Comparison of ENCODE assay signal across 10 mouse cellular contexts in genomic region chr10:22818600-22819238, GRCm38 (mm10). TPM values are rescaled to one million over a fixed set of nuclear protein-coding genes. Genes with fewer than 3 reads are reported as not detected.
DNase-seq lines count a peak whose midpoint lies in the region; ATAC-seq and TF ChIP-seq lines count a peak whose summit lies in the region.
"Had no signal": no experiment of that assay in that cellular context is flagged by ENCODE, and none has a peak within 500 bp of the region (broad histone marks: within the 10 kb centered on the region; RNA-seq: fewer than 3 reads in every experiment).

No protein-coding gene starts in this region.

- H3K9ac ChIP-seq in liver, adult 2 months (ENCODE audit: low read depth, low read length): peak overlapping the region; percentile 35; the same call in 1 of the 2 replicates
- H3K9ac ChIP-seq in embryonic facial prominence, embryonic 13.5 days: no peak overlapping the region
- no peak overlapping the region for H3K9ac ChIP-seq in hindbrain, embryonic 13.5 days
- H3K9ac ChIP-seq in midbrain, embryonic 13.5 days (replicated peaks): no peak overlapping the region

- no peaks in the 10 kb centered on the region for H3K79me2 ChIP-seq in liver, adult 2 months (ENCODE audit: control insufficient read depth, insufficient read depth, low read length)

- H3K27me3 ChIP-seq in liver, adult 2 months (ENCODE audit: control insufficient read depth, insufficient read depth, low read length): peaks cover 27% of the 10 kb centered on the region
- H3K27me3 ChIP-seq in embryonic facial prominence, embryonic 13.5 days: peaks cover 95% of the 10 kb centered on the region
- peaks cover 95% of the 10 kb centered on the region for H3K27me3 ChIP-seq in hindbrain, embryonic 13.5 days
- peaks cover 95% of the 10 kb centered on the region for H3K27me3 ChIP-seq in midbrain, embryonic 13.5 days

- no peaks in the 10 kb centered on the region for H3K36me3 ChIP-seq in liver, adult 2 months (ENCODE audit: control insufficient read depth, insufficient read depth, low read length)
- no peaks in the 10 kb centered on the region for H3K36me3 ChIP-seq in embryonic facial prominence, embryonic 13.5 days
- H3K36me3 ChIP-seq in hindbrain, embryonic 13.5 days: no peaks in the 10 kb centered on the region
- no peaks in the 10 kb centered on the region for H3K36me3 ChIP-seq in midbrain, embryonic 13.5 days

- H3K4me2 ChIP-seq in embryonic facial prominence, embryonic 13.5 days: peak overlapping the region; percentile 16; the same call in 1 of the 2 replicates
- no peak overlapping the region for H3K4me2 ChIP-seq in hindbrain, embryonic 13.5 days
- H3K4me2 ChIP-seq in midbrain, embryonic 13.5 days (replicated peaks): 0 out of 2 replicates have a peak overlapping the region, but pooled peaks have one; percentile 6

- WGBS in liver, adult 2 months: 3% methylated on average over 12 of the region's 12 CpGs
- whole genome bisulfite sequencing in embryonic facial prominence, embryonic 13.5 days: under 1% methylated on average over 12 of the region's 12 CpGs
- WGBS in hindbrain, embryonic 13.5 days: 2% methylated on average over 12 of the region's 12 CpGs
- WGBS in midbrain, embryonic 13.5 days: under 1% methylated on average over 12 of the region's 12 CpGs

- no peak for TF ChIP-seq CTCF in liver, adult 2 months (IDR thresholded peaks at IDR 0.05; ENCODE audit: low read depth, low read length)

- H3K27ac ChIP-seq in liver, adult 2 months (replicated peaks; ENCODE audit: insufficient read depth, low read depth, low read length): peak overlapping the region; percentile 37
- H3K27ac ChIP-seq in embryonic facial prominence, embryonic 13.5 days: no peak overlapping the region
- no peak overlapping the region for H3K27ac ChIP-seq in hindbrain, embryonic 13.5 days
- no peak overlapping the region for H3K27ac ChIP-seq in midbrain, embryonic 13.5 days
- H3K27ac ChIP-seq: macrophage had no signal

- H3K4me1 ChIP-seq in liver, adult 2 months (ENCODE audit: control insufficient read depth, insufficient read depth, low read length): no peaks in the 10 kb centered on the region
- H3K4me1 ChIP-seq in embryonic facial prominence, embryonic 13.5 days: peaks cover 14% of the 10 kb centered on the region; the same call in 1 of the 2 replicates
- H3K4me1 ChIP-seq in hindbrain, embryonic 13.5 days (replicated peaks): peaks cover 10% of the 10 kb centered on the region
- peaks cover 8% of the 10 kb centered on the region; the same call in 1 of the 2 replicates for H3K4me1 ChIP-seq in midbrain, embryonic 13.5 days (replicated peaks)

- DNase-seq in liver, adult 2 months (ENCODE audit: extremely low read depth, low read depth, low spot score): no peak
- no peak for DNase-seq in liver
- no peak for DNase-seq in cerebellum, adult 9-11 months
- no peak for DNase-seq in spleen, postnatal 36 days (ENCODE audit: low spot score in 2 of 2)
- no peak for DNase-seq in cerebellum, postnatal 25 days
- DNase-seq: right cerebral cortex, adult 18-20 months had no signal

- no peak for TF ChIP-seq POLR2A in liver, adult 2 months (IDR thresholded peaks at IDR 0.05; ENCODE audit: extremely low read depth, insufficient read depth, low read length)

- no peaks in the 10 kb centered on the region for H3K9me3 ChIP-seq in embryonic facial prominence, embryonic 13.5 days
- H3K9me3 ChIP-seq in hindbrain, embryonic 13.5 days: no peaks in the 10 kb centered on the region
- no peaks in the 10 kb centered on the region for H3K9me3 ChIP-seq in midbrain, embryonic 13.5 days

- ATAC-seq in embryonic facial prominence, embryonic 13.5 days (ENCODE audit: insufficient number of reproducible peaks, insufficient read depth, low FRiP score, low TSS enrichment, low read depth): no peak
- no peak; the same call in 1 of the 2 replicates for ATAC-seq in hindbrain, embryonic 13.5 days (ENCODE audit: low FRiP score)
- ATAC-seq in midbrain, embryonic 13.5 days: no peak

- H3K4me3 ChIP-seq in liver, adult 2 months (ENCODE audit: insufficient read depth, low read depth, low read length): peak overlapping the region; percentile 71; the same call in 1 of the 2 replicates
- peak overlapping the region; percentile 21 for H3K4me3 ChIP-seq in embryonic facial prominence, embryonic 13.5 days
- peak overlapping the region; percentile 5; the same call in 1 of the 2 replicates for H3K4me3 ChIP-seq in hindbrain, embryonic 13.5 days
- H3K4me3 ChIP-seq in midbrain, embryonic 13.5 days (replicated peaks): peak overlapping the region; percentile 13; the same call in 1 of the 2 replicates

RNA-seq across cellular contexts. Expression of gene Tcf21, which starts 1.3 kb away (rescaled TPM):
- total RNA-seq in liver, adult 2 months (2014; rRNA removed): 2.7 and 4.7 TPM in 2 replicates
- 11.6 and 13.6 TPM in 2 replicates for polyA plus RNA-seq in liver, adult 2 months (2012; rRNA removed)
- polyA plus RNA-seq in embryonic facial prominence, embryonic 13.5 days (2015; fragmentation: Nextera tagmentation; extraction: Ambion mirVana): 1.7 and 1.8 TPM in 2 replicates
- 1.0 and 1.5 TPM in 2 replicates for polyA plus RNA-seq in hindbrain, embryonic 13.5 days (2015; fragmentation: Nextera tagmentation; extraction: Ambion mirVana)
- polyA plus RNA-seq in midbrain, embryonic 13.5 days (2015; fragmentation: Nextera tagmentation; extraction: Ambion mirVana): 0.32 and 0.41 TPM in 2 replicates
- polyA plus RNA-seq: macrophage had no signal

Comparison
In these comparisons a context has a peak if more than half of its experiments do, and no peak if none do; other contexts are left out.
1. H3K4me3 ChIP-seq: peak in every context shown above with its lines; median percentile 71 in liver, adult 2 months; 21 in embryonic facial prominence, embryonic 13.5 days; 13 in midbrain, embryonic 13.5 days; 5 in hindbrain, embryonic 13.5 days.